Mouse (Mus musculus): ENCODE data around the gene Anks6.

- TF ChIP-seq CTCF (IDR thresholded peaks at IDR 0.05; ENCODE audit: control insufficient read depth, insufficient read depth, low read length) (no peak), POLR2A (IDR thresholded peaks at IDR 0.05; ENCODE audit: borderline replicate concordance, control insufficient read depth, low read depth, low read length) (no peak)
Measured at GRCm38 (mm10) chr4:47093647-47094046, 36.4 kb upstream of the Anks6 start.
